Mouse (Mus musculus): ENCODE data around the gene Cog7. TPM values are rescaled to one million over a fixed set of nuclear protein-coding genes. Genes with fewer than 3 reads are reported as not detected.

The Cog7 gene
- polyA plus RNA-seq (2012; ENCODE audit: insufficient read depth, insufficient read length, low replicate concordance, missing spikeins): not detected in 2 replicates

DNA sequence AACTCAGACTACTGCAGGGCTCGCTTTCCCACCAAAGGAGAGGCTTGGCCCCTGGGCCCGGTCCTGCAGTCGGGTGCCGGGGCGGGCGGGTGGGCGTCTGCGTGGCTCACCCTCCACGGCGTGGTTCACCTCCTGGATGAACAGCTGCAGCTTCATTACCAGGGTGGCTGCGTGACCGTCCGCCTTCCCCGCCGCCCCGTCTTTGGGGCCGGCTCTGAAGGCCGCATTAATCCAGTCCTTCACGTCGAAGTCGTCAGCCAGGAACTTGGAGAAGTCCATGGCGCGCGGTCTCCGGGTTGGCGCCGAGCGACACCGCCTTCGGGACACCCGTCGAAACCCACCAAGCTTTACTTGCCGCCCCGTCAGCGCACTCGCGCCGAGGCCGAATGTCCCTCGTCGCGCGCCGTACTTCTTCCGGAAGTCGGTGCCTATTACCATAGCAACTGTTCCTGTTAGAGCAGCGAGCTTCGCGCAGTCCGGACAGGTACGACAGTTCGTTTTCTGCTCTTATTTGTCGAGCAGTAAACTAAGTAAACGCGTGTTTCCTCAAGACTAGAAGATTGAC lies at the start of gene Cog7:
Gene Cog7 (minus strand): TSS at position 405 of the 565 bp plus-strand sequence.
- under 1% methylated on average over 55 of the region's 55 CpGs for WGBS

DNA sequence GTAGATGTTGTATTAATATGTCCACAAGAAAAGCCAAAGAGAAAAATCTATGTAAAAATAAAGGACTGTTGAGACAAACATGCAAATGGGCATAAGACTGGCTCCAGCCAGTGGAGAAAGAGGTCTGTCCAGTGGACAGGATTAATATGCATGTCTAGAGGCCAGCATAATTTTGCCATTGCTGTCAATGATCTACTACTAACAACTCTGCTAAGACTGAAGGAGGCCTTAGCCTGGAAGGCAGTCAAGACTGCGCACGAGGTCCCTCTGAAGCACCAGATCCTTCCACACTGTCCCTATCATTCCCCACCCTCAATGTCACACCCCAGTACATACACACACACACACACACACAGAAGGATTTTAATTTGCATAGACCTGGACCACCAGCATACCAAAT lies 40.6 kb upstream of the Cog7 start:
- H3K4me3 ChIP-seq (ENCODE audit: insufficient read depth, low read depth, low read length): no peak overlapping the region
- TF ChIP-seq POLR2A (IDR thresholded peaks at IDR 0.05; ENCODE audit: insufficient read depth, low read depth, low read length) (no peak), CTCF (IDR thresholded peaks at IDR 0.05; ENCODE audit: insufficient read depth, low read depth, low read length) (no peak)
- peaks cover 12% of the 10 kb centered on the region; the same call in 1 of the 2 replicates for H3K4me1 ChIP-seq (ENCODE audit: control insufficient read depth, insufficient read depth, low read length)
- 100% methylated on average over 2 of the region's 2 CpGs for WGBS
- no peak overlapping the region for H3K27ac ChIP-seq (ENCODE audit: insufficient read depth, low read depth, low read length)

More for the DNA sequence above, at the start of gene Cog7:
- Histone ChIP-seq H3K4me1 (ENCODE audit: control insufficient read depth, insufficient read depth, low read length) (peaks cover 3% of the 10 kb centered on the region), H3K4me3 (ENCODE audit: insufficient read depth, low read depth, low read length) (peak within 1 kb of the TSS; percentile 98), H3K27ac (ENCODE audit: insufficient read depth, low read depth, low read length) (no peak within 1 kb of the TSS)
- TF ChIP-seq CTCF (IDR thresholded peaks at IDR 0.05; ENCODE audit: insufficient read depth, low read depth, low read length) (no peak), POLR2A (IDR thresholded peaks at IDR 0.05; ENCODE audit: insufficient read depth, low read depth, low read length) (peak; percentile 58)

DNA sequence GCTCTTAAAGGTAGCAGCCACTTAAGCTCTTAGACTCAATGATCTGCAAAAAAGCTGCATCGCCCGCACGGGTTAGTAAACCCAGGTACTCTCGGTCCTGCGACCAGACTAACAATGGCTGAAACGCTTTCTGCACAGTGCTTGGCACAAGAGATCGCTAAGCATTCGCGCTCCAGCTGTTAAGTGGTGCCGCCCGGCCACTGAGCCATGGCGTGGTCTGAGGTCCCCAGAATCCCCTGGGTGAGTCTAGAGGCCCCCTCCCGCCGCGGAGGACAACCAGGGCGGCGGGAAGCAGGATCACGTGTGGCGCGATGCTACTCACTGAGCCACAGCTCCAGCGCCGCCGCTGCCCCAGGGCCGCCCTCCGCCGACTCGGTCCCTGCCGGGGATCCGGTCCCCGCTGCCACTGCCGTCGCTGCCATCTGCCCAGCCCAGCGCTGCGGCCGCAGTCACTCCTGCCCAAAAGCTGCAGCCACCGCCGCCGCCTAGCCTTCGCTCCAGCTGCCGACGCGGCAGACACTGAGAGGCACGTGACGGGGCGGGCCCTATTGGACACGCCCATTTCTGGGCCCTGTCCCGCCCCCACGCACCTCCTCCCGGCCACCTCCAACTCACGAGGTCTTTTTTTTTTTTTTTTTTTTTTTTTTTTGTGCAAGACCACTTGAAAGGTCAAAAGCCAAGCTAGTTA lies 39.3 kb upstream of the Cog7 start, which contains the start of gene Gga2:
Gene Gga2 (minus strand): TSS at position 556 of the 688 bp plus-strand sequence.
- H3K4me3 ChIP-seq (ENCODE audit: insufficient read depth, low read depth, low read length): peak within 1 kb of the TSS; percentile 97
- peak within 1 kb of the TSS; percentile 81 for H3K27ac ChIP-seq (ENCODE audit: insufficient read depth, low read depth, low read length)
- TF ChIP-seq POLR2A (IDR thresholded peaks at IDR 0.05; ENCODE audit: insufficient read depth, low read depth, low read length): peak; percentile 94
- no peak for TF ChIP-seq CTCF (IDR thresholded peaks at IDR 0.05; ENCODE audit: insufficient read depth, low read depth, low read length)
- H3K4me1 ChIP-seq (ENCODE audit: control insufficient read depth, insufficient read depth, low read length): peaks cover 15% of the 10 kb centered on the region; the same call in 1 of the 2 replicates
- WGBS: 0% methylated on average over 50 of the region's 50 CpGs

- 2% methylated on average over 6 of the region's 6 CpGs for WGBS
- no peak for TF ChIP-seq POLR2A (IDR thresholded peaks at IDR 0.05; ENCODE audit: insufficient read depth, low read depth, low read length)
- no peak for TF ChIP-seq CTCF (IDR thresholded peaks at IDR 0.05; ENCODE audit: insufficient read depth, low read depth, low read length)
- H3K27ac ChIP-seq (ENCODE audit: insufficient read depth, low read depth, low read length): 0 out of 2 replicates have a peak overlapping the region, but pooled peaks have one; percentile 81
Observed at GRCm38 (mm10) chr7:122020273-122020666, 38.8 kb upstream of the Cog7 start.

GRCm38 (mm10) chr7:122018978-122019377 lies 37.5 kb upstream of the Cog7 start:
- Histone ChIP-seq H3K4me3 (ENCODE audit: insufficient read depth, low read depth, low read length) (no peak overlapping the region), H3K27ac (ENCODE audit: insufficient read depth, low read depth, low read length) (no peak overlapping the region), H3K4me1 (ENCODE audit: control insufficient read depth, insufficient read depth, low read length) (peaks cover 28% of the 10 kb centered on the region)
- TF ChIP-seq POLR2A (IDR thresholded peaks at IDR 0.05; ENCODE audit: insufficient read depth, low read depth, low read length) (no peak), CTCF (IDR thresholded peaks at IDR 0.05; ENCODE audit: insufficient read depth, low read depth, low read length) (no peak)
- WGBS: 71% methylated on average over 7 of the region's 7 CpGs

More at GRCm38 (mm10) chr7:122020273-122020666, 38.8 kb upstream of the Cog7 start:
- peak overlapping the region; percentile 97 for H3K4me3 ChIP-seq (ENCODE audit: insufficient read depth, low read depth, low read length)
- peaks cover 19% of the 10 kb centered on the region; the same call in 1 of the 2 replicates for H3K4me1 ChIP-seq (ENCODE audit: control insufficient read depth, insufficient read depth, low read length)

- WGBS: 82% methylated on average over 3 of the region's 3 CpGs
- Histone ChIP-seq H3K27ac (ENCODE audit: insufficient read depth, low read depth, low read length) (no peak overlapping the region), H3K4me3 (ENCODE audit: insufficient read depth, low read depth, low read length) (no peak overlapping the region), H3K4me1 (ENCODE audit: control insufficient read depth, insufficient read depth, low read length) (peaks cover 28% of the 10 kb centered on the region)
- no peak for TF ChIP-seq CTCF (IDR thresholded peaks at IDR 0.05; ENCODE audit: insufficient read depth, low read depth, low read length)
- no peak for TF ChIP-seq POLR2A (IDR thresholded peaks at IDR 0.05; ENCODE audit: insufficient read depth, low read depth, low read length)
Observed at GRCm38 (mm10) chr7:122018247-122018646, 36.7 kb upstream of the Cog7 start.

GRCm38 (mm10) chr7:122015734-122016133 lies 34.2 kb upstream of the Cog7 start:
- Histone ChIP-seq H3K4me1 (ENCODE audit: control insufficient read depth, insufficient read depth, low read length) (peaks cover 28% of the 10 kb centered on the region), H3K4me3 (ENCODE audit: insufficient read depth, low read depth, low read length) (no peak overlapping the region), H3K27ac (ENCODE audit: insufficient read depth, low read depth, low read length) (no peak overlapping the region)
- TF ChIP-seq POLR2A (IDR thresholded peaks at IDR 0.05; ENCODE audit: insufficient read depth, low read depth, low read length): no peak
- TF ChIP-seq CTCF (IDR thresholded peaks at IDR 0.05; ENCODE audit: insufficient read depth, low read depth, low read length): no peak
- 82% methylated on average over 10 of the region's 10 CpGs for WGBS

DNA sequence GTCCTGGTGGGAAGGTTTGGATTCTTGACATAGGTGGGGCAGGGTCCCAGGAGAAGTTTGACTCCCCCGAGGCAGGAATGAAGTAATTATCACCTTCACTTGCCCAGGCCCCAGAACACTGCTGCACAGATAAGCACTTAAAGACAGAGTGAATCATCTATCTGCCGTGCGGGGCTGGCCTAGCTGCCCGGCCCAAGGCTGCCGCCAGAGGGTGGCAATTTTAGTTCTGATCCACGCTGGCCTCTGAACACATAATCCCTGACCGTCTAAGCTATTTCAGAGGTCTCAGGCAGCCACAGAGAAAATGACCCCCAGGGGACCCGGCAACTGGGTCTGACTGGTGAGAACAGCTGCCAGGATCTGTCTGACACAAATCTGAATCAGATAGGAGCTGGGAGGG lies 33.6 kb upstream of the Cog7 start:
- Histone ChIP-seq H3K4me3 (ENCODE audit: insufficient read depth, low read depth, low read length) (no peak overlapping the region), H3K27ac (ENCODE audit: insufficient read depth, low read depth, low read length) (no peak overlapping the region), H3K4me1 (ENCODE audit: control insufficient read depth, insufficient read depth, low read length) (peaks cover 28% of the 10 kb centered on the region)
- no peak for TF ChIP-seq POLR2A (IDR thresholded peaks at IDR 0.05; ENCODE audit: insufficient read depth, low read depth, low read length)
- peak; percentile 37; the same call in 1 of the 2 replicates for TF ChIP-seq CTCF (IDR thresholded peaks at IDR 0.05; ENCODE audit: insufficient read depth, low read depth, low read length)
- WGBS: 31% methylated on average over 8 of the region's 8 CpGs

- TF ChIP-seq POLR2A (IDR thresholded peaks at IDR 0.05; ENCODE audit: insufficient read depth, low read depth, low read length) (no peak), CTCF (IDR thresholded peaks at IDR 0.05; ENCODE audit: insufficient read depth, low read depth, low read length) (no peak)
- Histone ChIP-seq H3K4me1 (ENCODE audit: control insufficient read depth, insufficient read depth, low read length) (peaks cover 19% of the 10 kb centered on the region), H3K4me3 (ENCODE audit: insufficient read depth, low read depth, low read length) (no peak overlapping the region), H3K27ac (ENCODE audit: insufficient read depth, low read depth, low read length) (no peak overlapping the region)
- WGBS: 94% methylated on average over 10 of the region's 10 CpGs
Observed at GRCm38 (mm10) chr7:122012949-122013348, 31.4 kb upstream of the Cog7 start.

Measured in olfactory bulb, adult 2 months (tissue).